Mouse (Mus musculus): ENCODE results near the gene Gmip. TPM values are rescaled to one million over a fixed set of nuclear protein-coding genes. Genes with fewer than 3 reads are reported as not detected.

Gmip gene
- polyA plus RNA-seq, 1 experiment, result 20.3 TPM

GRCm38 (mm10) chr8:69803366-69803765 lies 5.1 kb upstream of the Gmip start:
- DNase-seq (ENCODE audit: low spot score), result no peak

- DNase-seq (ENCODE audit: low spot score), result no peak
Measured at GRCm38 (mm10) chr8:69804537-69804936, 3.9 kb upstream of the Gmip start.

GRCm38 (mm10) chr8:69805086-69805485 lies 3.4 kb upstream of the Gmip start:
- peak; percentile 19 for DNase-seq (ENCODE audit: low spot score)

DNA sequence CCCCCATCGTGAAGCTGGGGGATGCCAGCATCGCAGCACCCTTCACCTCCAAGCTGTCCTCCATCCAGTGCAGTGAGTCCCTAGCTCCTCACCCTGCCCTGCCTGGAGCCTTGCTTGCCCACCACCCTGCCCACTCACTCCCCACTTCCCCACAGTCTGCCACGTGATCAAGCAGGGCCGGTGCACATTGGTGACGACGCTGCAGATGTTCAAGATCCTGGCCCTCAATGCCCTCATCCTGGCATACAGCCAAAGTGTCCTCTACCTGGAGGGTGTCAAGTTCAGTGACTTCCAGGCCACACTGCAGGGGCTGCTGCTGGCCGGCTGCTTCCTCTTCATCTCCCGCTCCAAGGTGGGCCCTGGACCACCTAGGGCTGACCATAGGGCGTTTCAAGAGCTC lies 3.0 kb upstream of the Gmip start:
- DNase-seq (ENCODE audit: low spot score), result peak; percentile 19

DNA sequence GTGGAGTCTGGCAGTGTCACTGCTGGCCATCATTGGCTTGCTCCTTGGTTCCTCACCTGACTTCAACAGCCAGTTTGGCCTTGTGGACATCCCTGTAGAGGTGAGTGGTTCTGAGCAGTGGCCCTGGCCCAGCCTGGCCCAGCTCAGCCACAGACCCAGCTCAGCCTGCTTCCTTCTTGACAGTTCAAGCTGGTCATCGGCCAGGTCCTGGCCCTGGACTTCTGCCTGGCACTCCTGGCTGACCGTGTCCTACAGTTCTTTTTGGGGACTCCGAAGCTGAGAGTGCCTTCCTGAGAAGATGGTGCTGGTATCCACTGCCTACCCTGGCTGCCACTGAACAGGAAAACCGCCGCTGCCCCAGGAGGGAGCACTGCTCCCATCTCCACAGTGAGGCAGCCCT lies 1.2 kb upstream of the Gmip start:
- peak; percentile 20 for DNase-seq (ENCODE audit: low spot score)

DNA sequence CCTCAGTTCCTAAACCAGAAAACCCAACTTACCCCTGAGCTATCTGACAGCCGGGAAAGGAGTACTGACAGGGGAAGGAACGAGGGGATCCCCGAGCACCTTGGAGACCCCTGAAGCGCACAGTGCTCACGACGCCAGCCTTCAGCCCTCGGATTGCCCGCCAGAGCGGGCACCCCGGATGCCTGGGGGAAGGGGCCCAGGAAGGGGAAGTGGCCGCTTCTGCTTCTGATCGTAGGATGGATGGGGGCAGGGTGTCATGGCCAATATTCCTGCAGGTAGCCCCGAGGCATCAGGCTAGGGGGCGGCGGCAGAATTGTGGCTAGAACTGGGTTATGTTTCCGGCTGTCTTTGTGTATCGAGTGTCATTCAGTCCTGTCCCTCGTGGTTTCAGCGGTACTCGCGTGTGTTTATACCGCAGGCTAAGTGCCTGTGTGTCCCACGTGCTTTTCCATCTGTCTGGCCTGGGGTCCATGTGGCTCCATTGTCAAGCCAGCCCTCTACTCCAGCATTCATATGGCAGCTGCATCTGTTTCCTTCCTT lies 455 bp downstream of the Gmip start:
- DNase-seq (ENCODE audit: low spot score), result no peak

GRCm38 (mm10) chr8:69809820-69810219 lies 1.3 kb downstream of the Gmip start:
- DNase-seq (ENCODE audit: low spot score), result no peak

DNA sequence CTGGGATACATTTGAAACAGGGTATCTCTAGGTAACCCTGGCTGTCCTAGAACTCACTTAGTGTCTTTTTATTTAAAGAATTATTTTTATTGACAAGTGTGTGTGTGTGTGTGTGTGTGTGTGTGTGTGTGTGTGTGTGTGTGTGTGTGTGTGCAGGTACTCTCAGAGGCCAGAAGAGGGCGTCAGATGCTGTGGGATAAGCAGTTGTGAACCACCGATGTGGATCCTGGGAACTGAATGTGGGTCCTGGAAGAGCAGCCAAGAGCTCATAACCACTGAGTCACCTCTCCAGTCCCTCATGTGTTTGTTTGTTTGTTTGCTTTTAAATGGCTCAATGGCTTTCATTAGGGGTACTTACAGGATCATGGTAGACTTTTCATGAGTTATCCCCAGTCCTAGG lies 6.4 kb downstream of the Gmip start:
- no peak for DNase-seq (ENCODE audit: low spot score)

DNA sequence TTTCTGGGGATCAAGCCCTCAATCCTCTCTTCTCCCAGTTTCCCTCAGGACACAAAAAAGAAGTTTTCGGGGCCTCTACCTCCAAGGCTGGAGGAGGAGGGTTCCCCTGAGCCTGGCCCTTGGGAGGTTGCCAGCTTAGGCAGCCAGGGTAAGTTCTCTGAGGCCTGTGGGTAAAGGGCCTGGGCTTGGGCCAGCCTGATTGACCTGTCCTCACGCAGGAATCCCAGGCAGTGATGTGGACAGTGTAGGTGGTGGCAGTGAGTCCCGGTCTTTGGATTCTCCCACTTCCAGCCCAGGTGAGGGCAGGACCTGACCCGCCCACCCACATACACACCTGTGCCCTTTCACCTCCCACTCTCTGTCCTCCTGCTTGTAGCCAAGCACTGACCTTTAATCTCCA lies 6.9 kb downstream of the Gmip start:
- DNase-seq (ENCODE audit: low spot score), result no peak

- DNase-seq (ENCODE audit: low spot score), result no peak
Measured at GRCm38 (mm10) chr8:69820466-69820865, 12.0 kb downstream of the Gmip start.

DNA sequence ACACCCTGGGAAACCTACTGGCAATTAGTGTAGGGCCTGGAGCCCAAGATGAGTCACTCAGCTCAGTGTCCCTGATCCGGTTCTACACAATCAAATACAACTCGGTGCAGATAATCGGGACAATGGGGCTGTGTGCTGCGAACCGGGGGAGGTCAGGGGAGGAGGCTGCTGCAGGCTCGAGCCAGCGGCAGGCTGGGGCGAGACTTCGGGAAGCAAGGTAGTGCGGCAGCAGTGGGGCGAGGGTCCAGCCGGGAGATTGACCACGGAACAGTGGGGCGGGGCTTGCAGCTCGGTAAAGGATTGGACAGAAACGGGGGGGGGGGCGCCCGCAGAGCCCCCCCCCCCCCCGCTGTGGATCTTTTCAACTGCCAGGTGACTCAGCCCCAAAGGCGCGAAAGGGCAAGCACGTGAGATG lies 13.5 kb downstream of the Gmip start:
- DNase-seq (ENCODE audit: low spot score), result no peak

DNA sequence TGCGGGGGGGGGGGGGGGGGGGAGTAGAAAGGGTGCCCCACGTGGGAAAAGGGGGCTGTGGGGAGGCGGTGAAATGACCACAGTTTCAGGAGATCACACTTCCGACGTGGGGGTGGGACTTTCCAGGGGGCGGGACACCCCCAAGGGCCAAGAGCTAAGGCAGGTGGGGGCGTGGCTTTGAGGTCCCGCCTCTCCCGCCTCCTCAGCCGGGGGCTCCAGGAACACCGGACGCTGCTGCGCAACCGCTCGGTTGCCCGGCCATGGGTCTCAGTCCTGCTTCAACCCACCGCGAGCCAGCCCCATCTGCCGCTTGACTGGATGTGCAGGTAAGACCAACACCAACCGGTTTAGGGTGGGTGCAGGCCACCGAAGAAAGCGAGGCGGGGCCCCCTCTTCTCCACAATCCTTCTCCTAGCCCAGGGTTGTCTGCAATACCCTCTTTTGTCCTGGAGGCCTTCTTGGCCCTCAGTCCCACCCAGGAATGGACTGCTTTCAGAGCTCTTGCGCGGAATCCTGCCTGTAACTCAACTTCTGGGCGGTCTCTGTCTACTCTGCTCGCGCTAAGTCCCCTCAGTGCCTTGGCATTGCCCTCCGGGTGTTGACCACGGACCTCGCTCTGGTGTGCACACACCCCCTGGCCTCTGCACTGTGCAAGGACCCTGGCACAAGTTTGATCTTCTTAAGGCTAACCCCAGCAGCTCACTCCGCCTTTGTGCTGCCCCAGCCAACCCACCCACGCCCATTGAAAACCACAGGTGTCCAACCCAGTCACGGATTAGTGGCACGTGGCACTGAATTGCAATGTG lies 14.1 kb downstream of the Gmip start, which contains the start of gene Lpar2:
Gene Lpar2, plus strand, starts transcription at position 44 of the 806 bp plus-strand sequence.
- no peak for DNase-seq (ENCODE audit: low spot score)

- DNase-seq (ENCODE audit: low spot score), result no peak
Measured at GRCm38 (mm10) chr8:69826371-69826770, 17.9 kb downstream of the Gmip start.

DNA sequence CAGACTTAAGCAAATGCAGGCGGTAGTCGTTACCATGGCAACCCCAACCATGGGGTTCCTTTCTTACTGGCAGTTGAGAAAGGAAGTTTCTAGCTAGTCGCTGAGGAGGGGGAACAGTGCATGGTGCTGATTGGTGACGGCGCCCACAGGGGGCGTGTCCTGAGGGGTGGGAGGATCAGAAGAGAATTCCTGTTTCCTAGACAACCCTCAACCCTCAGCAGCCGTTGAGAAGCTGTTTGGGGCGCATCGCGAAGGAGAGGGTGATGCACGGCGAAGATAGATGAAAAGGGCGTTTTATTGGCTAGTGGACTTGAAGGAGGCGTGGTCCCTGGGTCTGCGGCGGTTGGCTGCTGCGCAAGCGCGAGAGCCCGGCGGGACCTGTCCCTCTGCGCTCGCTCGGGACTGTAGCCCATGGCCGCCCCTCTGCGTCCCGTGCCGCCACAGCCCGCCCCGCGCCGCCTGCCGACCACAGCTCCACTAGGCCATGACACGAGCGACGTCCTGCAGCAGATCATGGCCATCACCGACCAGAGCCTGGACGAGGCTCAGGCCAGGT lies 23.9 kb downstream of the Gmip start, which contains the start of gene Pbx4:
Gene Pbx4, plus strand, starts transcription at position 194 of the 556 bp plus-strand sequence.
- peak; percentile 47 for DNase-seq (ENCODE audit: low spot score)

GRCm38 (mm10) chr8:69837057-69837682 lies 28.7 kb downstream of the Gmip start:
- no peak for DNase-seq (ENCODE audit: low spot score)

DNA sequence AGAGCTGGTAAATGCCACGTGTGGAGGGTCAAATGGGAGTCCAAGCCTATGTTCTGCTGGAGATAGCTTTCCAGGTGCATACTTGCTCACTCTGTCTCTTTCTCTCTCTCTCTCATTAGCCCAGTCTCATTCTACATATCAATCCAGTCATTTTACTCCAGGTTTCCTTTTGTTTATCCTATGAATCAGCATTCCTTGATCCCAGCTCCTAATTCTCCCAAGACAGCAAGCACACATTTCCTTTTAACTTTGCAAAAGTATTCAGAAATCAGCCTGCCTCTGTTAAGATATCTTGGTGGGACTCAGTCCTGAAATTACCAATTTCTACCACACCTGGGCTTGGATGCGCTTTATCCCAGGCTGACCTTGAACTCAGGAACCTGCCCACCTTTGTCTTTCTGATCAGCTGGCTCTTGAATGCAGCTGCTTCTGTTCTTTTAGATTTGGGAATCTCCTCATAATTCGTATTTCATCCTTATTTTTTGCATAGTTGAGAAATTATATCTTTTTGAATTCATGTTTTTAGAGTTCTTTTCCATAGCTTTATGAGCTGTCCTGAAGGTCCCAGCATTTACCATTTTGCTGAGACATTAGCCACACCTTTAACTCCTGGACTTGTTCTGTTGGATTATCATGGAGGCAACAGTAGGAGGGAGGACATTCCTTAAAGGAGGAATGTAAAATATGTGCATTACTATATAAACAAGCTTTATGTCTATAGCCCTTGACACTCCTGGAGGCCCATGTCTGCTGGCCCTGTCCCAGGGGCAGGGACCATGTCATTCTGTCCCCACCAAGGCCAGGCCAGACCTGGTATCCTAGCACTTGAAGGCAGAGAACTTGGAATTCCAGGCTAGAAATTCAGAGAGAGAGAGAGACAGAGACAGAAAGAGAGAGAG lies 38.9 kb downstream of the Gmip start:
- DNase-seq (ENCODE audit: low spot score), result no peak

DNA sequence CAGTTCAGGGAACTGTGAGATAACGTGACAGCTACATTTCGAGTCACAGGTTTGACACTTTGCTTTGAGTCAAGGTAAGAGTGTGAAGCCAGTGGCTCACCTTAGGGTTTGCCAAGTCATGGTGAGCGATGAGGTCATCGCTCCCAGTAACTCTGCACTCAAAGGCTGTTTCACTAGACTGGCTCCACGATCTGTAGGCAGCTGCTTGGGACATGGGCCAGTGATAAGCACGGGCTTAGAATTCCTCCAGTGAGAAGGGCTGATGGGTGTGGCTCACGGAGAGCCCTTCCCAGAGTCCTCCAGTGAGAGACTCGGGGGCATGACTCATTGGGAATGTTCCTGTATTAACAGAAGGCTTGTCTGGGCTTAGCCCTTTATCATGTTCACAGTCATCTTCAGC lies 40.5 kb downstream of the Gmip start:
- no peak for DNase-seq (ENCODE audit: low spot score)

DNA sequence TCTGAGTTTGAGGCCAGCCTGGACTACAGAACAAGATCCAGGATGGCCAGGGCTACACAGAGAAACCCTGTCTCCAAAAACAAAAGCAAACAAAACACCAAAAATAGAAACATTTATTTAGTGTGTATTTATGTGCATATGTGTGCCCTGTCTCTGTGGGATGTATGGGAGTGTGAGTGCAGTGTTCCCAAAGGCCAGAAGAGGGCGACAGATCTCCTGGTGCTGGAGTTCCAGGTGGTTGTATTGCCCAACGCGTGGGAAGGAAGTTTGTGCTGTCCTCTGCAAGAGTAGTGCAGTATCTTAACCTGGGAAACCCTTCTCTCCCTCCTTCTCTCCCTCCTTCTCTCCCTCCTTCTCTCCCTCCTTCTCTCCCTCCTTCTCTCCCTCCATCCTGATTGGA lies 41.4 kb downstream of the Gmip start:
- DNase-seq (ENCODE audit: low spot score), result no peak

- no peak for DNase-seq (ENCODE audit: low spot score)
Measured at GRCm38 (mm10) chr8:69850926-69851506, 42.5 kb downstream of the Gmip start.

DNA sequence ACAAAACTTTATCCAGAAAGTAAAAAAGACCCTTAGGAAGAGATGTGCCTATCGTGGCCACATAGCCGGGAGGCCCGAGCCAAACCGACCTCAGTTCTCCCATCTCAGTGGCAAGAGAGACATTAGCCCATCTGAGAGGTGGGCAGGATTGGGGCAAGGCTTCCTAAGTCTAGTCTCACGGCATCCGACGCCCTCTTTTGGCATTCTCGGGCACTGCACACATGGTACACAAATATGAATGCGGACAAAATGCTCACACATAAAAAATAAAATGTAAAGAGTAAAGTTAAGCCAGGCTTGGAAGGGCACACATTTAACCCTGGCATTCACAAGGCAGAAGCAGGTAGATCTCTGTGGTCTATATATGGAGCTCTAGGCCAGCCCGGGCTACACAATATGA lies 45.4 kb downstream of the Gmip start:
- no peak for DNase-seq (ENCODE audit: low spot score)

DNA sequence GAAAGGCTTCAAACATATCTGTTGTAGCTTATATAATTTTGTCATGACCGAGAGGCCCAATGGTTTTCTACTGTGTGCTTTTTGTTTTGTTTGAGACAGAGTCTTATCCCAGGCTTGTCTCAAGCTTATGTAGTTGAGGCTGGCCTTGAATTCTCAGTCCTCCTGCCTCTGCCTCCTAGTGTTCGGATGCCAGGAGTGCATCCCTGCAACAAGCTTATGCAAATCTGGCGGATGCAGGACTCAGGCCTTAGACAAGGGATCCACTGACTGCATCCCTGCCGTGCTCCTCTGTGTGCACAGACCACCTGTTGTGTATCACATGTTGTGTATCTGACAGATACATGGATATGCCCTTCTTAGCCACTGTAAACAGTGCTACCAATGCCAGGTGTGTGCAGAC lies 52.3 kb downstream of the Gmip start:
- DNase-seq (ENCODE audit: low spot score), result no peak
